Mouse (Mus musculus): ENCODE data around the gene Ptgis.
A peak's percentile ranks its signal among the peaks of the same experiment; 100 is the strongest.

The Ptgis gene

GRCm38 (mm10) chr2:167240008-167240964 is at the start of gene Ptgis:
Ptgis (minus strand) TSS chr2:167240604.
- DNase-seq (ENCODE audit: low read depth, low spot score), result no peak

- DNase-seq (ENCODE audit: low read depth, low spot score), result no peak
Measured at GRCm38 (mm10) chr2:167281461-167281860, 41.1 kb upstream of the Ptgis start.

GRCm38 (mm10) chr2:167280986-167281310 is 40.5 kb upstream of the Ptgis start:
- no peak for DNase-seq (ENCODE audit: low read depth, low spot score)

- peak; percentile 84 for DNase-seq (ENCODE audit: low read depth, low spot score)
Measured at GRCm38 (mm10) chr2:167280090-167280985, 39.9 kb upstream of the Ptgis start.

- peak; percentile 82 for DNase-seq (ENCODE audit: low read depth, low spot score)
Measured at GRCm38 (mm10) chr2:167278751-167279526, 38.5 kb upstream of the Ptgis start.

- DNase-seq (ENCODE audit: low read depth, low spot score), result no peak
Measured at GRCm38 (mm10) chr2:167278011-167278410, 37.6 kb upstream of the Ptgis start.

- no peak for DNase-seq (ENCODE audit: low read depth, low spot score)
Measured at GRCm38 (mm10) chr2:167277026-167277425, 36.6 kb upstream of the Ptgis start.

- DNase-seq (ENCODE audit: low read depth, low spot score), result no peak
Measured at GRCm38 (mm10) chr2:167275856-167276255, 35.5 kb upstream of the Ptgis start.

- DNase-seq (ENCODE audit: low read depth, low spot score), result no peak
Measured at GRCm38 (mm10) chr2:167274713-167275465, 34.5 kb upstream of the Ptgis start.

GRCm38 (mm10) chr2:167273206-167273740 is 32.9 kb upstream of the Ptgis start:
- DNase-seq (ENCODE audit: low read depth, low spot score), result no peak

- DNase-seq (ENCODE audit: low read depth, low spot score), result no peak
Measured at GRCm38 (mm10) chr2:167272706-167273105, 32.3 kb upstream of the Ptgis start.

- DNase-seq (ENCODE audit: low read depth, low spot score), result no peak
Measured at GRCm38 (mm10) chr2:167271121-167271521, 30.7 kb upstream of the Ptgis start.

- DNase-seq (ENCODE audit: low read depth, low spot score), result no peak
Measured at GRCm38 (mm10) chr2:167270496-167270895, 30.1 kb upstream of the Ptgis start.

- no peak for DNase-seq (ENCODE audit: low read depth, low spot score)
Measured at GRCm38 (mm10) chr2:167268721-167269120, 28.3 kb upstream of the Ptgis start.

GRCm38 (mm10) chr2:167268411-167268690 is 27.9 kb upstream of the Ptgis start:
- DNase-seq (ENCODE audit: low read depth, low spot score), result no peak

- no peak for DNase-seq (ENCODE audit: low read depth, low spot score)
Measured at GRCm38 (mm10) chr2:167267531-167268410, 27.4 kb upstream of the Ptgis start.

GRCm38 (mm10) chr2:167266231-167266630 is 25.8 kb upstream of the Ptgis start:
- no peak for DNase-seq (ENCODE audit: low read depth, low spot score)

GRCm38 (mm10) chr2:167265806-167266205 is 25.4 kb upstream of the Ptgis start:
- no peak for DNase-seq (ENCODE audit: low read depth, low spot score)

GRCm38 (mm10) chr2:167265021-167265420 is 24.6 kb upstream of the Ptgis start:
- no peak for DNase-seq (ENCODE audit: low read depth, low spot score)

GRCm38 (mm10) chr2:167263931-167264330 is 23.5 kb upstream of the Ptgis start:
- DNase-seq (ENCODE audit: low read depth, low spot score), result no peak
